Mouse (Mus musculus): Measurements from ENCODE around the gene Eps15.

Gene Eps15

DNA sequence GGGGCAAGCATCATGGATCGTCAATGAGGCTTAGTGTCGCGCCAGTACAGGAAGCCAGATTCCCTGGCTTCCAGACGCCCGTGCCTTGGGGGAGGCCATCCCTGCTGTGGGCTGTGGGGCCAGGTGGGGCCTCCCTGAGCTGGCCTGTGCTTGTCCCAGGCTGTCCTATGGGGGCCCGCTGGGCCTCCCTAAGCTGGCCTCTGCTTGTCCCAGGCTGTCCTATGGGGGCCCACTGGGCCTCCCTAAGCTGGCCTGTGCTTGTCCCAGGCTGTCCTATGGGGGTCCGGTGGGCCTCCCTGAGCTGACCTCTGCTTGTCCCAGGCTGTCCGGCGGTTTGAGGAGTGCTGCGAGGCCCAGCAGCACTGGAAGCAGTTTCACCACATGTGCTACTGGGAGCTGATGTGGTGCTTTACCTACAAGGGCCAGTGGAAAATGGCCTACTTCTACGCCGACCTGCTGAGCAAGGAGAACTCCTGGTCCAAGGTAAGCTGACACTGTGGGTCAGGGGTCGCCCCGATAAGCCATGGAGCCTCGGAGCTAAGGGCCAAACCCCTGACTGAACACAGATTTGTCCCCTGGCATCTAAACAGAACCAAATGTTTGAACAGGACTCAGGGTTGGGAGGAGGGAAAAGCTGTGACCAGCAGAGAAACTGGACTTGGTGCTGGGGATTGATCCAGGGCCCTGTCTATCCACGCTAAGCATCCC, 152.8 kb downstream of the Eps15 start:
- no peak for DNase-seq (ENCODE audit: low spot score in 2 of 2)

DNA sequence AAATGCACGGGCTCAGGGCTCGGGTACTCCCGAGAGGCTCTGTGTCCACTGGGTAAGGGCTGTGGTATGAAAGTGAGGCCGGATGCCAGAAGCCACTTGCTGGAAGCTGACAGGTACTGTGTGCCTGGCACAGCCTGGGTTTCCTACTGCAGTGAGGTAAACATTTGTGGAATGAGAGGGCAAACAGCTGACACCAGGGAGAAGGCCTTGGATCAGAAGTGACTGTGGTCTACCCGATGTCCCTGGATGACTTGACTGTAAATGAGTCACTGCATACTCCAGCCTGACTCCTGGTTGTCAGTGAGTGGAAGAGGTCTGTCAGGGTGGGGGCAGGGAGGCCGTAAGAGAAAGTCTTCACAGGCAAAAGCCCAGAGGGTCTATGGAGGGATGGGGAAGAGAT, 153.6 kb downstream of the Eps15 start:
- no peak for DNase-seq (ENCODE audit: low spot score in 2 of 2)

DNA sequence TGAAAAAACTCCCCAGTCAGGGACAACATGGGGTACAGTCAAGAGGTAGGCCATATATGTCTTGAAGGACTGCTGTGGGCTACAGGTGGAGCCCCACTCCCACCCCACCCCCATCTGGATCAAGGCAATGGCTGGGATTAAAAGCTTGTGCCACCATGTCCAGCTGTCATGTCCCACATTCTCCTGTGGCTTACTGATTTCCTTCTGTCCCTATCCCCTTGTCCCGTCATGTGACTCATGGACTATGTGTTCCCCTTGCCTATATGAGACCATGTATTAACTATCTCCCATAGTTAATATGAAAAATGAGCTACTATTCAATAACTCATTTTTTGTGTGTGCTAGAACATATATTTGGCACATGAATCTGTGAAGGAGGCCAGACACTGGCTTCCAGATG, 154.2 kb downstream of the Eps15 start:
- DNase-seq (ENCODE audit: low spot score in 2 of 2), result no peak

All from urinary bladder, postnatal 4 days (tissue).